Mouse (Mus musculus): Measurements from ENCODE around the gene Anapc15-ps.

The Anapc15-ps gene

DNA sequence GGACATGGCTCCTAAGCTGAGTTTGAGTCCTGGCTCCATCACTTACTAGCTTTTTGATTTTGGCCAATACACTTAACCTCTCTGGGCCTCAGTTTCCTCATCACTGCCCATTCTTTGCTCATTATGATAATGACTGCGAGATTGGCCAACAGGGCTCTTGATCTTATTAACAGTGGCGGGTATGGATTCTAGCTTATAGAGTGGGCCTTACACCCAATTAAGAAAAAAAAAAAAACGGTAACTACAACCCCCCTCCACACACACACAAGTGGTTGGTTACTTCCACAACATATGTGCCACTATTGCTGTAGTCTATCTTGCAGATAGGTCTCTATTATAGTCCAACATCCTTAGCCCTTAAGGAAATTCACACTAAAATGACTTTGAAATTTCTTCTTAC lies at the start of gene Anapc15-ps:
Gene Anapc15-ps, minus strand, starts transcription at position 101 of the 400 bp plus-strand sequence.
- no peak for DNase-seq (ENCODE audit: extremely low read depth, insufficient read length, low spot score)

DNA sequence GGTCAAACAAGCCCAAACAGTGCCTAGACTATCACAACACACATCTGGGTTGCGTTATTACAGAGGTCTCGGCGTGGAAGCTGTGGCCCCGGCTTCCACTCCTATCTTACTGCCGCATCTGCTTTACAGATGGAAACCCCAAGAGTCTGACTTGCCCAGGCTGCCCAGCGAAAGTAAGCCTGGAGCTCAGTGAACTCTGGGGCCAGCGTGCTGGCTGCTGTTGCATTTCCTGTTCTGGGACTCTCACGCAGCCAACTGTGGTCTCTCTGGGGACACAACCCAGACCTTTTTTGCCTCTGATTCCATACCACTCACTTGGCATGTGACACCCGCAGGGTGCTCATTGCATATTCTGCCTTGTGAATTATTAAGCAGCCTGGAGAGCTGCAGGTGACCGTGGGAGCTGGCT lies 49.0 kb upstream of the Anapc15-ps start:
- peak; percentile 43 for DNase-seq (ENCODE audit: extremely low read depth, insufficient read length, low spot score)

DNA sequence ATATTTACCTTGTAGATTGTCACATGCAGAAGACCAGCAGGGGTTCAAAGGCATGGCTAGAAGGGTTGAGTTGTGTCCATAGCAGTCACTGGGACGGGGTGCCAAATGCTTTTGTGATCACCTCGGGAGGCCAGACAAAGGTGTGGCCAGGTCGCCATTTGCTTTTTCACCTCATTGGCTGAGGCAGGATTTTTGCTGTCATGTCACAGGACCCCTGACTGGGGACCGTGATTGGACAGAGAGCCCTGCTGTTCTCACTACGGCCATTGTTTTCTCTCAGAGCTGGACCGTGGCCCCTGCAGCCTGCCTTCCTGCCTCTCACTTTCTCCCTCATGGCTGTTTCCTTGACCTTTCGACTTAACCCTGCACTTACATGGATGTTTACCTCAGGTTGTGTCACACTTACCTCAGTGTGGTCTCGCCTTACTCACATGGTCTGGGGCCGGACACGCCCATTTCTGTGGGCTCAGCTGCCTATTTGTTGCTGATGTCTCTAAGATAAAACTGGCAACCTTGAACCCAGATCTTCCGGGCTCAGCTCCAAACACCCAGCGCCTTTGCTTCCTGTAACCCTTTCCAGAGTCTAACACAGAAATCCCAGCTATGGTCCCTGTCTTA lies 47.0 kb upstream of the Anapc15-ps start:
- no peak for DNase-seq (ENCODE audit: extremely low read depth, insufficient read length, low spot score)

DNA sequence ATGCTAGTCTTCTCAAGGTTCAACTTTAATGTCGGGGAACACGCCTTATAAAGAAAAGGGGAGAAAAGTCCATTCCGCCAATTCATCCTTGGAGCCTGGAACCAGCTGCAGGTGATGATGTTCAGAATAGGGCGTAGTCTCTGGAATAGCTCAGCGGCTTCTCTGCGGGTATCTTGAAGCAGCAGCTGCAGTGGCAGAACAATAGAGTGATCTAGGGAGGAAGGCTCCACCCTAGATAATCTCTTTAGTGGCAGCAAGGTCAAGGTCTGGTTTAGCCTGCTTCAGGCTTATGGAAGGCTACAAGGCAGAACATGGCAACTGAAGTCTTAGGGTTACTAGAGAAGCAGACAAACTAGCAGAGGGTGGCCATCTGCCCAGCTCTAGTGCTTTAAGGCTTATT lies 46.2 kb upstream of the Anapc15-ps start:
- DNase-seq (ENCODE audit: extremely low read depth, insufficient read length, low spot score), result no peak

DNA sequence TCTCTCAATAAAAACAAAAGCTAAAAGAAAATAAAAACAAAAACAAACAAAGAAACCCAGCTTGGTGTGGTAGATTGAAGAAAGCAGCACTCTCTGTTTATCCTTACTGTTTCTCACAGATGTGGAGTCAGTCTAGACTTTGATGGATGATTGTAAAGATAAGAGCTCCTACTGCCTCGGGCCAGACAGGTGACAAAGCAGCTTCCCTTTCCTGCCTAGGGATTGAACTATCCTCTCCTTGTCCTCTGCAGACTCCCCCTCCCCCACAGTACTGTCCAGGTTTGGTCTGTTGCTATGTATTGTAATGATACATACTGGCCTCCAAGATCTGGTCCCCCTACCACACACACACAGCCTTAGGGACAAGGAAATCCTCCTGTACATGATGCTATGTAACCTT lies 45.5 kb upstream of the Anapc15-ps start:
- no peak for DNase-seq (ENCODE audit: extremely low read depth, insufficient read length, low spot score)

DNA sequence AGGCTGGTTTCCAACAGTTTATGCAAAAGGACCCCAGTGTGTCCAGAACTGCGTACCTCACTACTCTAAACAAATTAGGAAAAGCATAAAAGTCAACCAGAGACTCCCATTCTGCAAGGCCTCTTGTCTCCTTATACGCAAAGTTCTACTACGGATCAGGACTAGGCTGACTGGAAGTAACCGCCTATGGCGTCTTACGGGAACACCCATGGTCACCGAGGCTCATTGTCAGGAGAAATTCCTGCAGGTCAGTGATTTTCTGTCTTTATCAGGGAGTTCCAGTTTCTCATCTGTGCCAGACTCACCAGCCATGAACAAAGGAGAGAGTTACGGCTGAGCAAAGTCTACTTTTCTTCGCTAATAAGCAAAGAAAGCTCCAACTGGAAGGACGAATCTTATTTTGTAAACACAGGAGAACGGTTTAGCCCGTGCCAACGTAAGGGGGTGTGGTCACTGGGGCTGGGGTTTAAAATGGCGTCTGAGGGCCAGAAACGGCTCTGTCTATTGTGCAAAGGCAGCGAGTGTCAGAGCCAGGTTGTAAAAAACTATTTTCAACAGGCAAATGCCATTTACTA lies 43.9 kb upstream of the Anapc15-ps start:
- DNase-seq (ENCODE audit: extremely low read depth, insufficient read length, low spot score), result no peak

DNA sequence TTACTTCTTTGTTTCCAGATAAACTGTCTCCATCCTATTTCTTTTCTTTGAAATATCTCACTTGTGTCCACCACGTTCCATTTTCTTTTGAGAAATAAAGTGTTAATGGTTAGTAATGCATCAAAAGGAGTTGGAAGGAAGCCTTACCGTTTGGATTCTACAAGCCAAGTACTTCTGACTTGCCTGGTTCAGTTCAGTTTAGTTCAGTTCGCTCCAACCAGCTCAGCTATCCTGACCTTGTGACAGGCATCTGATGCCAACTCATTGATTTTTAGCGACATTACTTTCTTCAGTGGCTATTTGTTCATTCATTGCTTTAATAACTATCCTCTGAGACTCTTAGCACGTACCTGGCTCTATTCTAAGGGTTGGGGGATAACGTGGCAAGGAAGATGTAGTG lies 42.4 kb upstream of the Anapc15-ps start:
- DNase-seq (ENCODE audit: extremely low read depth, insufficient read length, low spot score), result no peak

DNA sequence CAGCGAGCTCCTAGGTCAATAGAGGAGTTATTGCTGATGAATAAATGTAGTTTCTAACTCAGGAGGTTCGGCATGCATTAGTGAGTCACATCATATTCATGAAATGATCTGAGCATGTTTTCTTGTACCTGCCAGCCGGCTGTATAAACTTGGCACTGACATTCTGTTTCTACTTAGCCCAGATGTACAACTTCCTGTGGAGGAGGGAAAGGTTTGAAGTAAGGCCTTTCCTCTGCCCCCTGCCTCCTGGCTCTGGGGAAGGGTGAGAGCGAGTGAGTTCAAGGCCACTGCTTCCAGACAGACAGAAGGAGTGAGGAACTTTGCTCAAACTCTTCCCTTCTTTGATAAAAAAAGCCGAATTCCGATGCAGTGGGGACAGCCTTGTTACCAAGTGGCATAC lies 39.0 kb upstream of the Anapc15-ps start:
- DNase-seq (ENCODE audit: extremely low read depth, insufficient read length, low spot score), result peak; percentile 57

DNA sequence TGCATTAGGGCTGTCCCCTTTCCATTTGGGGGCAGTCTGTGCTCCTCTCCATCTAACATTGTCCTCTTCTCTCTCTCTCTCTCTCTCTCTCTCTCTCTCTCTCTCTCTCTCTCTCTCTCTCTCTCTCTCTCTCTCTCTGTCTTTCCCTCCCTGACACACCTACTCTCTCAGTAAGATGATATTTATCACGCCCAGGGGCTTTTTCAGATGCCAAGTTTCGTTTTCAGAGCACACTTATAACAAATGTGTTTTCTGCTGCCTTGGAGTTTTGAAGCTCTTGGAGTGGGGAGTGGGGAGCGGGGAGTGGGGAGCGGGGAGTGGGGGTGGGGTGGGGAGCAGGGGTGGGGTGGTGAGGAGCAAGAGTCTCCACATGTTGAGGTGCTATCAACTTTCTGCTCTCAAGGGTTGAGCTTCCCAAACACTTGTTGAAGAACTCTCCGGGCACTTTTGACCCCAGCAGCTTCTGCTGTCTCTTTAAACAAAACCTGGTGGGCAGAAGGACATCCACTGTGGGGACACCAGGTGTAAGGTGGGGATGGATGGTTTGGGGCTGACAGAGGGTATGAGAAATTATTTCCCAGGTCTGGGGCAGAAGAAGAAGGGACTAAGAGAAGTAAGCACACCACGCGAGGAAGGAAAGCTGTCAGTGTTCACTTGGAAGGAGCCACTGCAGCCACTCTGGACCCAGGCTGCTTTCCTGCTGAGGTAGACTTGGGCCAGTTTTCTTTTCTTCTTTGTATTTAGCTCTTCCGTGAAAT lies 36.8 kb upstream of the Anapc15-ps start:
- no peak for DNase-seq (ENCODE audit: extremely low read depth, insufficient read length, low spot score)

DNA sequence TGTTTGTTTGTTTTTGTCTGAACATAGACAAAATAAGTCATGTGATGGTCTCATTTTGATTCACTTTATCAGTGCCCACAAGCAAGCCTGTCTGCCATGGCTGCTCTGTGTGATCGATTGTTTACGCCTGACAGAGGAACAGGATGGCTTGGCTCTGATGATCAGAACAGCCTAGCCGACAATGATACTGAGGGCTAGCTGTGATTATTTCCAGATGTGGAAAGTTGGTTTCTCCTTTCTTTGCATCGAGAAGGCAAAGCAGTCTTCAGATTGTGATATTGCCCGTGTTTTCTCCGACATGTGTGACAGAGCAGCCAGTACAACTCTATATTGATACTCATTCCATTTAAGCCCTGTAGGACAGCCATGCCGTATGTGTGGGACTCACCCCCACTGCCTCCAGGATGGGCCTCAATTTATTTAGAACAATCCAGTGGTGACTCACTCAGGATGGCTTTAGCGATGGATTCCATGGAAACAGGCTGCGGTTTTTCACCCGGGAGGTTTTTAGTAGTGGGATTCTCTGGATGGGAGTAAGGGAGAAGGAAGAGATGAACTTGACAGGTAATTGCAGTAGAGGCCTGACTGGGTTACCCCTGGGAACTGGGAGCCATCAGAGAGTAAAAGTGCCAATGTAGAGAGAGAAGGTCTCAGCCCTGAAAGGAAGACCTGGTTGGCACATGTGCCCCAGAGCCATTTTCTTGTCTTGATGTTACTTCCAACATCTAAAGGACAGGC lies 36.1 kb upstream of the Anapc15-ps start:
- DNase-seq (ENCODE audit: extremely low read depth, insufficient read length, low spot score), result peak; percentile 58

DNA sequence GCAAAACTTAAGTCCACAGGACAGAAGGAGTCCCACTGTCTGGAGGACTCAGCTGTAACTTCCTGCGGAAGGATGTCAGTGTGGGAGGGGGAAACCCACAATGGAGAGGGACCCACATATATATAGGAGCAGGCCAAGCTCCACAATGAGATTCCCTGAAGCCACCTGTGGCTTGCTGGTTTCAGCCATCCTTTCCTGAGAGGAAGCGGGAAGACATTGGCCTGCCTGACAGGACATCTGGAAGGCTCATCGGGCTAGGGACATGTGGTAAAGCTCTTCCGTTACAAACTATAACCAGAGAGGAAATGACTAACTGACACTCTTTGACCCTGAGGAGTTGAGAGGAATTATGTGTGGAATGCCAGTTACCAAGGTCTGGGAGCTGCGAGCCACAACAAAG lies 34.8 kb upstream of the Anapc15-ps start:
- DNase-seq (ENCODE audit: extremely low read depth, insufficient read length, low spot score), result peak; percentile 66

DNA sequence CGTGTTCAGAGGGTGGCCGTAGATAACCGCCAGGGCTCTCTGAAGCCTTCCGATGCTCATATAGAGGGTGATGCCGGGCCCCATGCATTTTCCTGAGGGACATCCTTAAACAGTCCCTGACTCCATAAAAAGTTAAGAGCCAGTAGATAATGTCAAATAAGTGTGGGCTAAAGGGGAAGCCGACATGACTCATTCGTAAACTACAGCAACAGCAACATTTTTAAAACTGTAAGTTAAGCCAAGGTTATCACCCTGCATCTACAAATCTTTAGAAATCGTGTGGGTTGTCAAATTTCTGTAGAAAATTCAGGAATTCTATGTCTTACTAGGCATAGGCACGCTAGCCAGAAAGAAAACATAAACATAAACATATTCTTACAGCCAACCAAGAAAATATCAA lies 33.6 kb upstream of the Anapc15-ps start:
- DNase-seq (ENCODE audit: extremely low read depth, insufficient read length, low spot score), result no peak

DNA sequence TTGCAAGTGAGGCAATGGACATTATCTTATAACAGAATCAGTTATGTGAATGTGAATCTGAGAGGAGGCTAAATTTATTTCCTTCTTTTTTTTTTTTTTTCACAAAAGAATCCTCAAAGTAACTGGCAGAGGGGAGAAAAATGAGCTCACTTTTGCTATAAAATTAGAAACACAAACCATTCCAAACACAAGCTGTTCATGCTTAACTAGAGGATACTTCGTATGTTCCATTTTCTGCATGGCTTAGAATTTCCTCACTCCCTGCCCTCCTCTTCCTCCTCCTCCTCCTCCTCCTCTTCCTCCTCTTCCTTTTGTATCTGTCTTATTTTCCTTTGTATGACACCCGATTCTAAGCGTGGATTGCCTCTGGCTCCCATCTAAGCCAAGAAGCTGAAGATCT lies 32.5 kb upstream of the Anapc15-ps start:
- DNase-seq (ENCODE audit: extremely low read depth, insufficient read length, low spot score), result no peak

DNA sequence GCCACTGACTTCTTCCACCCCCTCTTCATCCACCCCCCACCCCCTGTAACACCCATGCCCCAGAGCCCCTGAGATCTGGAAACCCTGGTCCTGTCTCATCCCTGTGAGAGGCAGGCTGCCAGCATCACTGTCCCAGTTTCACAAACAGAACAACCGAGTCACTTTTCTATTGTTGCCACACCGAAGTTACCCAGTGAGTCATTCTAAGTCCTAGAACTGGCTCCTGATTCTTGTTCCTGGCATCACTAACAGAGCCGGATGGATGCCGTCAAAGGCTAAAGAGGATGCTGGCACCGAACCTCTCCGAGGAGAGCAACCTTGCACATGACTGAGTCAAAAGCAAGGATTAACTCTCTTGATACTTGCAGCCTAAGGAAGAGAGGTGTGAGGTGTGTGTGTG lies 31.6 kb upstream of the Anapc15-ps start:
- DNase-seq (ENCODE audit: extremely low read depth, insufficient read length, low spot score), result peak; percentile 71

DNA sequence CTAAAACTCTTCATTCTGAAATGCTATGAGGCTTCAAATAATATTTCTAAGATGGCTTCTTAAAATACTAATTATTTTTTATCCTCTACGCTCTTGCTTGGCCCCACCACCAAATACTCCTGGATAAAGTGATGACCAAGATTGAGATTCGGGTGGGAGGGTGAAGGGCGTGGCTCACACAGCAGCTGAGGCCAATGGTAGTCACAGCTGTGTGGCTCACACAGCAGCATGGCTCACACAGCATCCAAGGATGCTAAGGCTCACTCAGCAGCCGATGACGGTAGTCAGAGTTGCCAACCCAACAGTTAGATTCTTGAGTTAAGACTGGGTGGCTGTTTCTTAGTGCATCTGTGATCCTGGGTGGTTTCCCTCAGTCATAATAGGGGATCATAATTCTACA lies 30.5 kb upstream of the Anapc15-ps start:
- DNase-seq (ENCODE audit: extremely low read depth, insufficient read length, low spot score), result no peak

DNA sequence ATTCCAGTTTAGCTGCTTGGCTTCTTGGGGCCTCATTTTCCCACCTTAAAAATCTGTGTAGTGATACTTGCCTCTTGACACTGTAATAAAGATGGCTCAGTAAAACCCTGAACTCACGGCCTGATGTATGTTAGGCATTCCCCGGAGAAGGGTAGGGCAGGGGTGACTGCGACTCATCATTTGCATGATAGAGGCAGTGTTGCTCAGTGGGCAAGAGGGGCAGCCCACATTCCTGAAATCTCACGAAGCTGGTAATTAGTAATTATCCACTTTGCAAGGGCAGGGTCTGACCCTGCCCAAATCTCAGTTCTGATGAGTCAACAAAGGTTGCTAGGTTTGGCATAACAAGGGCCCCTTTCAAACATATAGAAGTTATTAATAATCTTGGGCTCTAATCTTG lies 27.2 kb upstream of the Anapc15-ps start:
- DNase-seq (ENCODE audit: extremely low read depth, insufficient read length, low spot score), result no peak

DNA sequence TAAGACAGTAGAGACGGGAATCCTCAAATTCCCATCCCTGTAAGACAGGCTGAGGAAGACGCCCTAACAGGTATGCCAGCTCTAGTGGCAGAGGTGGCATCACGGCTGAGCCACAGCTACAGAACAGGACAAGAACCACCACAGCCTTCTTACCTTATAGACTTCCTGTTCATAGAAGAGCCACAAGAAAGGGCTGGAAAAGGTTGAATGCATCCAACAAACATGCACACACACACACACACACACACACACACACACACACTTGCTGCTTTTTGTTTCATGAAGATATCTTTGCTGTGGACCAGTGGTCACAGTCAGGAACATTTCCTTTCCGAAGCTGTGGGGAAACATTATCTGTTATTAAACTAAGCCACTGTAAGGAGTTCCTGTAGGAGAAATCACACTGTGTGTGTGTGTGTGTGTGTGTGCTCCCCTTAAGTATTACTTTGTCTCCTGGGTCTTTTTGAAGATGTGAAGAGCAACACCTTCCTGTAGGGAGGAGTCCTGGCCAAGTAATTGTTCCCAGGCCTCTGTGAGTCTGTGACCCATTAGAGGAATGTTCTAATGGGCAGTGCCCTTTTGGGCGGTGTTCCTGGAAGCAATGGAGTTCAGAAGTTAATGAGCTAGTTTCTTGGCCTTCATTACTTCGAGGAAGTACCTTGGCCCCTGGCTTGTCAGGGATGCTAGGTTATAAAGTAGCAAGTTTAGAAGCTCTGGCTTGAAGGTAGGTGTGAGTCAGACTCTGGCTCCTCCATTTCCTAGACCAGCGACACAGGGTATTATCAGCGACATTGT lies 25.9 kb upstream of the Anapc15-ps start:
- DNase-seq (ENCODE audit: extremely low read depth, insufficient read length, low spot score), result no peak

DNA sequence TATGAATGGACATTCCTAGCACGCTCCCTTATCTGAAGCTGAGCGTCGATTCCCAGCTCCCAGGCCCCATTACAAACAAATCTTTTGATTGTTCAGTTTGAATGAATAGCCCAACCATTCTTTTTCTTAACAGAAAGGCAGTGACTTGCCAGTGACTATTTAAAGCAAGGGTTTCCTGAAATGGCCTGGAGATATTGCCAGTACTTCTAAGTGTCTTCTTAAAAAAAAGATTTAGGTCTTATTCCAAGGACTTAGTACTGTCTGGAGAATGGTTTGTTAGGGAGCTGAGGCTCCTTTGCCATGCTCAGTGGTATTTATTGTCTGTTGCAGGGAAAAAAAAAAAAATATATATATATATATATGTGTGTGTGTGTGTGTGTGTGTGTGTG lies 23.0 kb upstream of the Anapc15-ps start:
- no peak for DNase-seq (ENCODE audit: extremely low read depth, insufficient read length, low spot score)

DNA sequence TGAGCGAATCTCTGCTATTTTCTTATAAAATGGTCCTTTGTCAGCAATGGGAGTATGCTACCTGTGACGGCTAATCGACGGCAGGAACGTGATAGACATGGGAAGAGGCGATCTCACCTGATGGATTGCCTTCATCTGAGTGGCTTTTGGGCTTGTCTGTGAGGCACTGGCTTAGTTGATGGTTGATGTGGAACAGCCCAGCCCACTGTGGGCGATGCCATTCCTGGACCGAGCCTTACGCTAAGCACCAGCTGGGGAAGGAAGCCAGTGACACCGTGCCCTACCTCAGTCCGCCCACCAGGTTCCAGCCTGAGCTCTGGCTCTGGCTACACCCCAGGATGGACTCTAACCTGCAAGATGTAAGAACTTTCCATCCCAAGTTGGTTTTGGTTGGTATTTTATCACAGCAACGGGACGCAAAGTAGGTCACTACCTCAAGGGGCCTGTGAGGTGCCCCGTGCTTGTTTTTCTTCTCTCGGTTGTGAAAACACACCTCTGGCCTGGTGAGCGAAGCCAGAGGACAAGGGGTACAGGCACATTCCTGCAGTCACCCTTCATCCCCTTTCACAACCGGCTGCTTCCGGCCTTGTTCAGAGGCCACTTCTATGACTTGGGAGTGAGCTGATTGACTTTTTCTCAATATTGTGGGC lies 22.5 kb upstream of the Anapc15-ps start:
- no peak for DNase-seq (ENCODE audit: extremely low read depth, insufficient read length, low spot score)

DNA sequence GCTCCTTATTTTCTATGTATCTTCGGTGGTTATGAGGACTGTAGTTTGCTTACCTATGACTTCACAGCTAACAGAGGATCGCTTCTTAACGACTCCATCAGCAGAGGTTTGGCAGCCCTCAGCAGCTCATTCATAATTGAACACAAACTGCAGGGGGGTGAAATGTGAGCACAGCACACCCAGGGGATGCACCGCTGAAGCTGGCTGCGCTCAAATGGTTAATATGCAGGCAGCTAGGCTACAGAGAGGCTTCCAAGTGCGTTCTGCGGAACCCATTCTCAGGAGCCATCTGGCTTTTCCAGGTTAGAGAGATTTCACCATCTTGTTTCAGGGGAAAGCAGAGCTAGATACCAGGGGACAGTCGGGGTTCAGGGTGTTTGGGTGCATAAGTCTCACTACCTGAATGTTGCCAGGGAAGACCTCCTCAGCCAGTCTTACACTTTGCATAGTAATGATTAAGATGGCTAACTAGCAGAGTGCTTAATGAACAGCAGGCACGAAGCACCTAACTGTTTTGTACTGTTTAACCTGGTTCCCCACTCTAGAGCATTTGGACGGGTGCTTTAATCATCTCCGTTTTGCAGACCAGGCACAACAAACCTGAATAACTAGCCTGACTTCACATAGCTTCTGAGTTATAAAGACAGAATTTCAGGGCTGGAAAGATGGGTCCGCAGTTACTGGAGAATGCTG lies 21.5 kb upstream of the Anapc15-ps start:
- DNase-seq (ENCODE audit: extremely low read depth, insufficient read length, low spot score), result no peak

Data from 3134 (cell line).